In the genomic region with DNA sequence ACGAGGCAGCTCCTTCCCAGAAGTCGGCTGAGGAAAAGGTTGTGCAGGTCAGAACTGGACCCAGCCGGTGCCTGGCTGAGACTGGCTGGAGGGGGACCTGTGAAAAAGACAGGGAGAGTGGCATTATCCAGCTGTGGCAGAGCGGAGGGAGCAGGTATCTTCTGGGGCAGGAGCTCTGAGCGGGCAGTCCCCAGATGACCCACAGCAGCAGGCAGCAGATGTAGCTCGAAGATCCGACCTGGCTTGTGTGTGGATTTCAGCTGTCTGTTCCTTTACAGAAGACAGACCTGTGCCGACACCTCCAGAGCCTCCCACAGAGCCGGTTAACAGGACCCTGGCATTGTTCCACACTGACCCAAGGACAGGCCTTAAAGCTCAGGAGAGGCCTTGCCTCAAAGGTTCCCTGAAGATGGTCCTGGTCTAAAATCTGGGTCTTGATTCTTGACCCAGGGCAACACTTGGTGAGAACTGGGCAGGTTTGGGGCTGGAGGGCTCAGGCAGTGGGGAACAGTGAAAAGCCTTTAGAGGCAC, we compare ENCODE assay signal across 14 mouse cellular contexts. TPM values are rescaled to one million over a fixed set of nuclear protein-coding genes. Genes with fewer than 3 reads are reported as not detected.
A peak's percentile ranks its signal among the peaks of the same experiment; 100 is the strongest.
DNase-seq lines count a peak whose midpoint lies in the region; ATAC-seq and TF ChIP-seq lines count a peak whose summit lies in the region.
"Had no signal": no experiment of that assay in that cellular context is flagged by ENCODE, and none has a peak within 500 bp of the region (broad histone marks: within the 10 kb centered on the region; RNA-seq: fewer than 3 reads in every experiment).

No protein-coding gene starts in this region.

- no peak for TF ChIP-seq CTCF in lung, adult 2 months (IDR thresholded peaks at IDR 0.05; ENCODE audit: insufficient read depth, low read length)

- H3K9me3 ChIP-seq in embryonic facial prominence, embryonic 13.5 days, result no peaks in the 10 kb centered on the region
- H3K9me3 ChIP-seq in embryonic facial prominence, embryonic 10.5 days, result no peaks in the 10 kb centered on the region
- no peaks in the 10 kb centered on the region for H3K9me3 ChIP-seq in hindbrain, embryonic 13.5 days
- no peaks in the 10 kb centered on the region for H3K9me3 ChIP-seq in hindbrain, embryonic 10.5 days
- no peaks in the 10 kb centered on the region for H3K9me3 ChIP-seq in liver, embryonic 13.5 days (replicated peaks)
- H3K9me3 ChIP-seq: midbrain, embryonic 13.5 days had no signal

- no peaks in the 10 kb centered on the region for H3K27me3 ChIP-seq in embryonic facial prominence, embryonic 13.5 days
- H3K27me3 ChIP-seq in embryonic facial prominence, embryonic 10.5 days (replicated peaks; ENCODE audit: low read depth, poor library complexity, severe bottlenecking), result no peaks in the 10 kb centered on the region
- no peaks in the 10 kb centered on the region for H3K27me3 ChIP-seq in hindbrain, embryonic 13.5 days
- no peaks in the 10 kb centered on the region for H3K27me3 ChIP-seq in hindbrain, embryonic 10.5 days (ENCODE audit: insufficient read depth, poor library complexity, severe bottlenecking)
- H3K27me3 ChIP-seq in liver, embryonic 13.5 days, result no peaks in the 10 kb centered on the region
- H3K27me3 ChIP-seq: midbrain, embryonic 13.5 days had no signal

- H3K4me3 ChIP-seq in embryonic facial prominence, embryonic 13.5 days, result no peak overlapping the region
- H3K4me3 ChIP-seq in embryonic facial prominence, embryonic 10.5 days, result no peak overlapping the region
- H3K4me3 ChIP-seq in hindbrain, embryonic 13.5 days, result no peak overlapping the region
- no peak overlapping the region for H3K4me3 ChIP-seq in hindbrain, embryonic 10.5 days
- no peak overlapping the region for H3K4me3 ChIP-seq in lung, adult 2 months (replicated peaks; ENCODE audit: extremely low read depth, low read depth, low read length)
- H3K4me3 ChIP-seq in liver, embryonic 13.5 days (replicated peaks), result no peak overlapping the region
- H3K4me3 ChIP-seq: midbrain, embryonic 13.5 days had no signal

- peaks cover 71% of the 10 kb centered on the region for H3K36me3 ChIP-seq in embryonic facial prominence, embryonic 13.5 days
- H3K36me3 ChIP-seq in embryonic facial prominence, embryonic 10.5 days (replicated peaks), result peaks cover 73% of the 10 kb centered on the region
- peaks cover 71% of the 10 kb centered on the region for H3K36me3 ChIP-seq in hindbrain, embryonic 13.5 days
- H3K36me3 ChIP-seq in hindbrain, embryonic 10.5 days, result peaks cover 71% of the 10 kb centered on the region
- peaks cover 80% of the 10 kb centered on the region for H3K36me3 ChIP-seq in liver, embryonic 13.5 days

- peak overlapping the region; percentile 46; the same call in 1 of the 2 replicates for H3K9ac ChIP-seq in embryonic facial prominence, embryonic 13.5 days
- H3K9ac ChIP-seq in hindbrain, embryonic 13.5 days, result peak overlapping the region; percentile 35; the same call in 1 of the 2 replicates
- peak overlapping the region; percentile 65 for H3K9ac ChIP-seq in liver, embryonic 13.5 days
- H3K9ac ChIP-seq: midbrain, embryonic 13.5 days had no signal

- ATAC-seq in embryonic facial prominence, embryonic 13.5 days (ENCODE audit: insufficient number of reproducible peaks, insufficient read depth, low FRiP score, low TSS enrichment, low read depth), result no peak
- ATAC-seq in hindbrain, embryonic 13.5 days (ENCODE audit: low FRiP score), result no peak
- ATAC-seq in liver, embryonic 13.5 days (ENCODE audit: low read depth), result no peak
- ATAC-seq: activated CD4-positive, CD25-positive, alpha-beta regulatory T cell, adult 4 months; midbrain, embryonic 13.5 days had no signal

- no peak for TF ChIP-seq POLR2A in lung, adult 2 months (IDR thresholded peaks at IDR 0.05; ENCODE audit: borderline replicate concordance, extremely low read depth, low read depth, low read length)

- no peak for DNase-seq in embryonic facial prominence, embryonic 10.5 days (ENCODE audit: low spot score)
- DNase-seq in hindbrain, embryonic 10.5 days (ENCODE audit: low spot score), result no peak
- peak; percentile 19 for DNase-seq in lung, adult 2 months
- no peak for DNase-seq in lung, adult 18-20 months
- no peak for DNase-seq in liver, embryonic 13.5 days
- DNase-seq in ovary, adult 18-20 months (ENCODE audit: low spot score), result no peak
- DNase-seq: thymus, postnatal 14 days had no signal

- WGBS in embryonic facial prominence, embryonic 13.5 days, result 89% methylated on average over 9 of the region's 9 CpGs
- 87% methylated on average over 9 of the region's 9 CpGs for WGBS in embryonic facial prominence, embryonic 10.5 days
- WGBS in hindbrain, embryonic 13.5 days, result 86% methylated on average over 9 of the region's 9 CpGs
- 90% methylated on average over 9 of the region's 9 CpGs for WGBS in hindbrain, embryonic 10.5 days
- whole genome bisulfite sequencing in lung, adult 2 months, result 65% methylated on average over 9 of the region's 9 CpGs
- 83% methylated on average over 9 of the region's 9 CpGs for WGBS in liver, embryonic 13.5 days (ENCODE audit: insufficient replicate concordance)

- H3K4me1 ChIP-seq in embryonic facial prominence, embryonic 13.5 days, result peaks cover 8% of the 10 kb centered on the region
- no peaks in the 10 kb centered on the region for H3K4me1 ChIP-seq in embryonic facial prominence, embryonic 10.5 days
- H3K4me1 ChIP-seq in hindbrain, embryonic 13.5 days (replicated peaks), result peaks cover 12% of the 10 kb centered on the region
- no peaks in the 10 kb centered on the region for H3K4me1 ChIP-seq in hindbrain, embryonic 10.5 days (replicated peaks)
- peaks cover 3% of the 10 kb centered on the region for H3K4me1 ChIP-seq in lung, adult 2 months (ENCODE audit: control insufficient read depth, insufficient read depth, low read length)
- H3K4me1 ChIP-seq in liver, embryonic 13.5 days (replicated peaks), result peaks cover 54% of the 10 kb centered on the region
- H3K4me1 ChIP-seq: midbrain, embryonic 13.5 days had no signal

- peak overlapping the region; percentile 48; the same call in 1 of the 2 replicates for H3K27ac ChIP-seq in embryonic facial prominence, embryonic 13.5 days
- no peak overlapping the region for H3K27ac ChIP-seq in embryonic facial prominence, embryonic 10.5 days (replicated peaks)
- H3K27ac ChIP-seq in hindbrain, embryonic 13.5 days, result peak overlapping the region; percentile 67; the same call in 1 of the 2 replicates
- no peak overlapping the region for H3K27ac ChIP-seq in hindbrain, embryonic 10.5 days
- peak overlapping the region; percentile 83 for H3K27ac ChIP-seq in liver, embryonic 13.5 days

- no peak overlapping the region for H3K4me2 ChIP-seq in embryonic facial prominence, embryonic 13.5 days
- H3K4me2 ChIP-seq in hindbrain, embryonic 13.5 days, result no peak overlapping the region
- no peak overlapping the region for H3K4me2 ChIP-seq in liver, embryonic 13.5 days
- H3K4me2 ChIP-seq: heart, embryonic 11.5 days; midbrain, embryonic 13.5 days had no signal

RNA-seq across cellular contexts. Expression of gene Crocc, which starts 7.2 kb away (rescaled TPM):
- 6.1 and 7.8 TPM in 2 replicates for polyA plus RNA-seq in embryonic facial prominence, embryonic 13.5 days (2015; fragmentation: Nextera tagmentation; extraction: Ambion mirVana)
- 11.0 and 11.3 TPM in 2 replicates for polyA plus RNA-seq in embryonic facial prominence, embryonic 10.5 days (2016; fragmentation: Nextera tagmentation; extraction: Ambion mirVana)
- 6.0 and 6.2 TPM in 2 replicates for polyA plus RNA-seq in hindbrain, embryonic 13.5 days (2015; fragmentation: Nextera tagmentation; extraction: Ambion mirVana)
- polyA plus RNA-seq in hindbrain, embryonic 10.5 days (2016; fragmentation: Nextera tagmentation; extraction: Ambion mirVana), result 11.4 and 12.0 TPM in 2 replicates
- 10.1 and 14.0 TPM in 2 replicates for polyA plus RNA-seq in lung, adult 2 months (2012; rRNA removed)
- 0.48 and 0.59 TPM in 2 replicates for polyA plus RNA-seq in liver, embryonic 13.5 days (2015; fragmentation: Nextera tagmentation; extraction: Ambion mirVana)

RNA-seq across cellular contexts. Expression of gene Necap2, which starts 10.6 kb away (rescaled TPM):
- 76.7 and 83.5 TPM in 2 replicates for polyA plus RNA-seq in embryonic facial prominence, embryonic 13.5 days (2015; fragmentation: Nextera tagmentation; extraction: Ambion mirVana)
- 65.6 and 69.4 TPM in 2 replicates for polyA plus RNA-seq in embryonic facial prominence, embryonic 10.5 days (2016; fragmentation: Nextera tagmentation; extraction: Ambion mirVana)
- 52.6 and 57.3 TPM in 2 replicates for polyA plus RNA-seq in hindbrain, embryonic 13.5 days (2015; fragmentation: Nextera tagmentation; extraction: Ambion mirVana)
- 60.2 and 66.0 TPM in 2 replicates for polyA plus RNA-seq in hindbrain, embryonic 10.5 days (2016; fragmentation: Nextera tagmentation; extraction: Ambion mirVana)
- 76.7 and 85.5 TPM in 2 replicates for polyA plus RNA-seq in lung, adult 2 months (2012; rRNA removed)
- polyA plus RNA-seq in liver, embryonic 13.5 days (2015; fragmentation: Nextera tagmentation; extraction: Ambion mirVana), result 119 TPM in 2 replicates

RNA-seq across cellular contexts. Expression of gene Spata21, which starts 20.6 kb away (rescaled TPM):
- 0.22 and 0.32 TPM in 2 replicates for polyA plus RNA-seq in embryonic facial prominence, embryonic 13.5 days (2015; fragmentation: Nextera tagmentation; extraction: Ambion mirVana)
- 0.05 and 0.11 TPM in 2 replicates for polyA plus RNA-seq in embryonic facial prominence, embryonic 10.5 days (2016; fragmentation: Nextera tagmentation; extraction: Ambion mirVana)
- polyA plus RNA-seq in hindbrain, embryonic 13.5 days (2015; fragmentation: Nextera tagmentation; extraction: Ambion mirVana), result 0.17 and 0.40 TPM in 2 replicates
- not detected in 2 replicates for polyA plus RNA-seq in hindbrain, embryonic 10.5 days (2016; fragmentation: Nextera tagmentation; extraction: Ambion mirVana)
- polyA plus RNA-seq in lung, adult 2 months (2012; rRNA removed), result not detected in 2 replicates
- polyA plus RNA-seq in liver, embryonic 13.5 days (2015; fragmentation: Nextera tagmentation; extraction: Ambion mirVana), result 0.13 TPM in 1 of 2 replicates, not detected in the other
- polyA plus RNA-seq: C2C12; liver, embryonic 16.5 days; midbrain, embryonic 13.5 days had no signal

RNA-seq across cellular contexts. Expression of gene Mfap2, which starts 57.4 kb away (rescaled TPM):
- polyA plus RNA-seq in embryonic facial prominence, embryonic 13.5 days (2015; fragmentation: Nextera tagmentation; extraction: Ambion mirVana), result 771 and 792 TPM in 2 replicates
- polyA plus RNA-seq in embryonic facial prominence, embryonic 10.5 days (2016; fragmentation: Nextera tagmentation; extraction: Ambion mirVana), result 399 and 480 TPM in 2 replicates
- 198 and 227 TPM in 2 replicates for polyA plus RNA-seq in hindbrain, embryonic 13.5 days (2015; fragmentation: Nextera tagmentation; extraction: Ambion mirVana)
- polyA plus RNA-seq in hindbrain, embryonic 10.5 days (2016; fragmentation: Nextera tagmentation; extraction: Ambion mirVana), result 307 and 334 TPM in 2 replicates
- 173 and 190 TPM in 2 replicates for polyA plus RNA-seq in lung, adult 2 months (2012; rRNA removed)
- polyA plus RNA-seq in liver, embryonic 13.5 days (2015; fragmentation: Nextera tagmentation; extraction: Ambion mirVana), result 21.8 and 22.5 TPM in 2 replicates
- polyA plus RNA-seq: activated CD4-positive, CD25-positive, alpha-beta regulatory T cell, adult 4 months had no signal

Comparison
In these comparisons a context has a peak if more than half of its experiments do, and no peak if none do; other contexts are left out.
1. H3K27ac ChIP-seq: peak in embryonic facial prominence, embryonic 13.5 days (single experiment), hindbrain, embryonic 13.5 days (single experiment) and liver, embryonic 13.5 days (single experiment); none in embryonic facial prominence, embryonic 10.5 days (single experiment) and hindbrain, embryonic 10.5 days (single experiment).
2. Peak in every context shown above with its lines, with median percentiles within 50 percentile points of each other: H3K9ac ChIP-seq.